Mouse (Mus musculus) stomach, postnatal 0 days (tissue): ENCODE measurements around the gene Mrm2. TPM values are rescaled to one million over a fixed set of nuclear protein-coding genes. Genes with fewer than 3 reads are reported as not detected.

Experiments
- ATAC-seq: fragments of 200-750 bp; cut with Nextera tagmentation; 2 replicates; pipeline ENCODE4 v1.8.0; 2017; ENCODE audit not compliant: low FRiP score, low TSS enrichment
- DNase-seq: peaks from one replicate; pipeline ENCODE4 v3.0.0-alpha.2; 2016; ENCODE audit warnings: low spot score
- H3K27ac ChIP-seq: fragments of 300-500 bp; sonication (generic); replicated peaks from 2 replicates; pipeline ENCODE4 v1.5.1; 2014; ENCODE audit warnings: mild to moderate bottlenecking, control low read depth
- H3K27me3 ChIP-seq: fragments of 300-500 bp; sonication (generic); 2 replicates; pipeline ENCODE4 v1.6.1; 2014; ENCODE audit warnings: low read length; ENCODE audit not compliant: control insufficient read depth, insufficient read depth
- H3K36me3 ChIP-seq: fragments of 300-500 bp; sonication (generic); 2 replicates; pipeline ENCODE4 v1.6.1; 2014; ENCODE audit warnings: low read length, mixed read lengths; ENCODE audit not compliant: control insufficient read depth, insufficient read depth
- H3K4me1 ChIP-seq: fragments of 300-500 bp; sonication (generic); replicated peaks from 2 replicates; pipeline ENCODE4 v1.6.1; 2014; ENCODE audit warnings: antibody characterized with exemption; ENCODE audit not compliant: control insufficient read depth, insufficient read depth
- H3K4me2 ChIP-seq: fragments of 300-500 bp; sonication (generic); replicated peaks from 2 replicates; pipeline ENCODE4 v1.6.1; 2014; ENCODE audit warnings: low read depth, mild to moderate bottlenecking, control low read depth, moderate library complexity
- H3K4me3 ChIP-seq: fragments of 300-500 bp; sonication (generic); 2 replicates; pipeline ENCODE4 v1.5.1; 2014; ENCODE audit warnings: low read depth, low read length, control low read depth
- H3K9ac ChIP-seq: fragments of 300-500 bp; sonication (generic); 2 replicates; pipeline ENCODE4 v1.6.1; 2014; ENCODE audit warnings: mild to moderate bottlenecking, low read length, control low read depth, mixed read lengths
- H3K9me3 ChIP-seq: fragments of 300-500 bp; sonication (generic); 2 replicates; pipeline ENCODE4 v1.6.1; 2016; ENCODE audit warnings: low read length; ENCODE audit not compliant: control insufficient read depth
- CTCF ChIP-seq: IDR thresholded peaks from 2 replicates; pipeline ENCODE4 v1.5.1; 2016; ENCODE audit warnings: antibody characterized with exemption, low read depth, mild to moderate bottlenecking, moderate library complexity
- EP300 ChIP-seq: optimal IDR thresholded peaks from 2 replicates; pipeline ENCODE3; 2016; ENCODE audit warnings: antibody characterized with exemption
- WGBS: fragments of 180-500 bp; shearing (Covaris S2); extraction: QIAGEN DNeasy Blood & Tissue Kit; methylation state at CpG from one replicate; pipeline ENCODE4 v1.1.7; 2014; 5-methylcytosine and 5-hydroxymethylcytosine counted together
- polyA plus RNA-seq: library from polyadenylated mRNA; unstranded; fragments of >200 nt; fragmentation: Nextera tagmentation; extraction: Ambion mirVana; gene quantifications from 2 replicates; pipeline ENCODE4 v1.2.1, GENCODE M21; 2015

Mrm2 gene
- 11.4 and 12.4 TPM in 2 replicates for polyA plus RNA-seq

DNA sequence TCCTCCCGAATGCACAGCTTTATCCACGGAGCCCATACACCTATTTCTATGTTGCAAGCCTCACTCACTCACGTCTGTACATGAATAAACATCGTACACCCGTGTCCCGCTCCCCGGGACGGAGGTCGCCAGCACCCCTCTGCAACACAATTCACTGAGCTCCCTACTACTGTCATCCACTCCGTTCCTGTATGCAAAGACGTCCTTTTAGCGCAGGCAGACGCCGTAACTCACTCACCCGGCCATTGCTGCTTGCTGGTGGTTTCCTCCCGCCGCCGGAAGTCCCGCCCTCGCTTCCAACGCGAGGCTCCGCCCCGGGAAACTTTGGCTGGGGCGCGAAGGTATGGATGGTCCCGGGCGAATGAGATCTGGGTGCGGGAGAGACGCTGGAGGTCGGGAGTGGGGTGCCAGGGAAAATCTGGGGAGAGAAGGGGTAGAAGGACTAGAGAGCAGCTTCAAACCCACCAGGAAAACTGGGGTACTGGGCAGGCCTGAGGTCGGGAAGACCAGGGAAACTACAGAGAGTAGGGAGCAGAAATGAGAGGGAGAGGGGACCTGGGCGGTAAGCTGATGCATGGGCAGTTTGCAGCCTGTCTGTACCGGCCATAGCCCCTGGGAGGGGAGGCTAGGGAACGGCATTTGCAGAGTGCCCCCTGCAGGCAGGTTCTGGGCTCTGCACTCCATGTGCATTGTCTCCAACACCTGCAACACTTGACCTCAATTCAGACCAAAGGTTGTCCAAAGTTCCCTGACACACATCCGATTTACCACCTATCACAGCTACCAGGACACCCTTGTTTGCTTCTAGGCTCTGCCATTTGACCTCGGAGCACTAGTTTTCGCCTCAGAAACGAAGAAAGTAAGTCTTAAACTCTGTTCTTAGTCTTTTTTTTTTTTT lies at the start of gene Mrm2:
Gene Mrm2, minus strand, starts transcription at position 284 of the 898 bp plus-strand sequence.
- Histone ChIP-seq H3K4me3 (peak within 1 kb of the TSS; percentile 65), H3K9ac (peak within 1 kb of the TSS; percentile 75), H3K4me2 (peak within 1 kb of the TSS; percentile 92), H3K27ac (peak within 1 kb of the TSS; percentile 94), H3K4me1 (peaks cover 4% of the 10 kb centered on the region; the same call in 1 of the 2 replicates), H3K9me3 (no peaks in the 10 kb centered on the region), H3K27me3 (no peaks in the 10 kb centered on the region), H3K36me3 (peaks cover 10% of the 10 kb centered on the region; the same call in 1 of the 2 replicates)
- peak; percentile 86 for DNase-seq
- peak; percentile 76 for ATAC-seq
- no peak for TF ChIP-seq EP300
- peak; percentile 83 for TF ChIP-seq CTCF
- 3% methylated on average over 39 of the region's 39 CpGs for WGBS

DNA sequence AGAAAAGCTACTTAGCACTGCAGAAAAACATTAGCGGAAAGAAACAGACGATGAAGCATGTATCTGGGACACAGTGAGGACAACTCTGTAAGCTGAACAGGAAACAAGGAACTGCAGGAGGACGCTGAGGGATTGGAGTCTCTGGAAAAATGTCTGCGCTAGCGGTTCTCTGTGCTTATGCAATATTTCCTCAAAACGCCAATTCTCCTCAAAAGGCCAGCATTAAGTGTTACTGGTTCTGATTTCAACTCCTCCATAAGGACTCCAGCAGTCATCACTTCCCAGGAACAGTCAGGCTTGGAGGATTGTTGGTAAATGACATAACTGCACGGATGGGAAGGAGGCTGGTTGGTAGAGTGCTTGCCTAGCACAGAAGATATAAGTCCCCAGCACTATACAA lies 49.5 kb upstream of the Mrm2 start:
- Histone ChIP-seq H3K27ac (no peak overlapping the region), H3K36me3 (no peaks in the 10 kb centered on the region), H3K9ac (no peak overlapping the region), H3K4me1 (no peaks in the 10 kb centered on the region; the same call in 1 of the 2 replicates), H3K4me2 (no peak overlapping the region), H3K9me3 (no peaks in the 10 kb centered on the region), H3K4me3 (no peak overlapping the region), H3K27me3 (no peaks in the 10 kb centered on the region)
- TF ChIP-seq EP300 (no peak), CTCF (no peak)
- ATAC-seq (no peak), DNase-seq (no peak)
- WGBS = 87% methylated on average over 7 of the region's 7 CpGs

DNA sequence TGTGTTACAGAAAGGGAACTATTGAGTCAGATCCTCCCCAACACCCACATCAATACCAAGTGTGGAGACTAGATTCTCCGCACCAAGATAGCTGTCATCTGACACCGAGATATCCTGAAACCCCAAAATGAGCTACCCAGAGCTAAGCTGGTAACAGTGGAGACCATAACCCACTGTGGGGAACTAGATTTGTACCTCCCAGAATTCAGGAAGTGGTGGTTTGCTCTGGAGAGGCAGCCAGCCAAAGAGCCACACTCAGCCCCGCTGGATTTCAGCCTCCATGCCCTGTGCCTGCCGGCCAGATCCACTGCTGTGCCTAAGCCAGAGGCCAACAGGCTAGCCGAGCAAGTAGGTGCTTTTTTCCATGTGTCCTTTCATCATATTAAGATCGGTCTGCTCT lies 47.6 kb upstream of the Mrm2 start:
- no peak for TF ChIP-seq CTCF
- no peak for TF ChIP-seq EP300
- no peak overlapping the region for H3K27ac ChIP-seq
- DNase-seq = no peak
- H3K4me2 ChIP-seq = no peak overlapping the region
- WGBS = 74% methylated on average over 6 of the region's 6 CpGs
- ATAC-seq = no peak
- H3K36me3 ChIP-seq = no peaks in the 10 kb centered on the region
- H3K27me3 ChIP-seq = no peaks in the 10 kb centered on the region
- H3K9ac ChIP-seq = no peak overlapping the region
- H3K4me1 ChIP-seq = no peaks in the 10 kb centered on the region; the same call in 1 of the 2 replicates
- H3K9me3 ChIP-seq = no peaks in the 10 kb centered on the region
- H3K4me3 ChIP-seq = no peak overlapping the region

DNA sequence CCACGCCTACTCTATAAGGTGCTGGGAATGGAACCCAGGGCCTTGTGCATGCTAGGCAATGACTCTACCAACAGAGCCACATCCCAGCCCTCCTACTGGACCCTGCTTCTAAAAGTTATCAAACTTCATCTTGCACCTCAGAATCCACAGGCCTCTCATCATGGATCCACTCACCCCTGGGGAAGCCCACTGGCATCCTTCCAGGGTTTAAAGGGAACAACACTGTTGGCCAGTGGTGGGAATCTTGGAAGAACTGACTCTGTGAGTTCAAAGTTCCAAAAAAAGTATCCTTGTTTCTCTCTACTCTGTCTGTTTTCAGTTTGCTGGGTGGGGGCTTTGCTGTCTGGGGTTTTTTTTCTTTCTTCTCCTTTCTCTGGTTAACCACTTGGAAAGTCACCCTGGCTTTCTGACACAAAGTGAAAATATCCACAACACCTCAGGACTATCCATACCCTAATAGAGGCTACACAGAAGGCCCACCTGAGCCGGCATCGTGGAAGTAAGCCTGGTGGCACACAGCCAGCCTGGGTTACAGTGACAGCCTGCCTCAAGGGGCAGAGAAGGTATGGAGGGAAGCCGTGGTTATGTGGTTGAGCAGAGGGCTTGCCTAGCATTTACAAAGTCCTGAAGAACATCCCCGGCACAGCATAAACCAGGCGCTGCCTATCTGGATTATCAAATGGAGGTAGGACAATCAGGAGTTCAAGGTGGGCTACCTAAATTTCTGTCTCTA lies 46.6 kb upstream of the Mrm2 start:
- 86% methylated on average over 6 of the region's 6 CpGs for WGBS
- TF ChIP-seq CTCF = no peak
- TF ChIP-seq EP300 = no peak
- Histone ChIP-seq H3K27me3 (no peaks in the 10 kb centered on the region), H3K9ac (no peak overlapping the region), H3K36me3 (no peaks in the 10 kb centered on the region), H3K9me3 (no peaks in the 10 kb centered on the region), H3K4me3 (no peak overlapping the region), H3K27ac (no peak overlapping the region), H3K4me1 (no peaks in the 10 kb centered on the region), H3K4me2 (no peak overlapping the region)
- DNase-seq (no peak), ATAC-seq (no peak)

DNA sequence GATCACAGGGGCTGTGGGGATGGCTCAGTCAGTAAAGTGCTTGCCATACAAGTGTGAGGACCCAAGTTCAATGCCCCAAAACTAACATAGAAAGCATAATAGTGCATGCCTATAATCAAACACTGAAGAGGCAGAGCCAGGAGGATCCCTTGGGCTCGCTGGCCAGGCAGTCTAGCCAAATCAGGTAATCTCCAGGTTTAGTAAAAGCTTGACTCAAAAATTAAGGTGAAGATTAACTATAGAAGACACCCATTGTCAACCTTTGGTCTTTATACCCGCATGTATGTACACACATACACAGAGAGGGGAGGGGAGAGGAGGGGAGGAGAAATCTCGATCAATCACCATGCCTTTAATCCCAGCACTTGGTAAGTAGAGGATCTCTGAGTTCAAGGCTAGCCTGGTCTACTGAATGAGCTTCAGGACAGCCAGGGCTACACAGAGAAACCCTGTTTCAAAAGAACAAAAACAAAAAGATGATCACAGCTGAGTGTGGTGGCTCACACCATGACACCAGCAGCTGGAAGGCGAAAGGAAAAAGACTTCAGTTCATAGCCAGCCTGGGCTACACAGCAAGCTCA lies 43.6 kb upstream of the Mrm2 start:
- Histone ChIP-seq H3K27me3 (no peaks in the 10 kb centered on the region), H3K27ac (no peak overlapping the region), H3K9ac (no peak overlapping the region), H3K4me1 (no peaks in the 10 kb centered on the region), H3K36me3 (no peaks in the 10 kb centered on the region), H3K9me3 (no peaks in the 10 kb centered on the region), H3K4me2 (no peak overlapping the region), H3K4me3 (no peak overlapping the region)
- 86% methylated on average over 4 of the region's 4 CpGs for WGBS
- ATAC-seq = no peak
- DNase-seq = no peak
- TF ChIP-seq CTCF (no peak), EP300 (no peak)
